Mouse (Mus musculus) A20 (cell line): ENCODE data around the gene Fam216b.

ENCODE experiments used
- DNase-seq: peaks from one replicate; pipeline ENCODE4 v3.0.0-alpha.2; 2011; ENCODE audit warnings: low read depth, low spot score

The Fam216b gene

GRCm38 (mm10) chr14:78088907-78089306, at the start of gene Fam216b:
TSS of gene Fam216b (minus strand) at chr14:78089007.
- DNase-seq: no peak

GRCm38 (mm10) chr14:78132368-78133052, 43.7 kb upstream of the Fam216b start:
- no peak for DNase-seq

- DNase-seq: no peak
Observed at GRCm38 (mm10) chr14:78126670-78127069, 37.9 kb upstream of the Fam216b start.

GRCm38 (mm10) chr14:78120286-78120685, 31.5 kb upstream of the Fam216b start:
- DNase-seq: no peak

- DNase-seq: no peak
Observed at GRCm38 (mm10) chr14:78119449-78120200, 30.8 kb upstream of the Fam216b start.

GRCm38 (mm10) chr14:78117671-78118070, 28.9 kb upstream of the Fam216b start:
- DNase-seq: no peak

- no peak for DNase-seq
Observed at GRCm38 (mm10) chr14:78117268-78117667, 28.5 kb upstream of the Fam216b start.

- no peak for DNase-seq
Observed at GRCm38 (mm10) chr14:78112466-78112865, 23.7 kb upstream of the Fam216b start.

- DNase-seq: no peak
Observed at GRCm38 (mm10) chr14:78110871-78111270, 22.1 kb upstream of the Fam216b start.

GRCm38 (mm10) chr14:78109419-78109818, 20.6 kb upstream of the Fam216b start:
- no peak for DNase-seq

- peak; percentile 1 for DNase-seq
Observed at GRCm38 (mm10) chr14:78108388-78108787, 19.6 kb upstream of the Fam216b start.

- DNase-seq: no peak
Observed at GRCm38 (mm10) chr14:78089591-78089990, 784 bp upstream of the Fam216b start.

- DNase-seq: no peak
Observed at GRCm38 (mm10) chr14:78083465-78083864, 5.3 kb downstream of the Fam216b start.

GRCm38 (mm10) chr14:78077508-78077907, 11.3 kb downstream of the Fam216b start:
- DNase-seq: no peak

- no peak for DNase-seq
Observed at GRCm38 (mm10) chr14:78065938-78066710, 22.7 kb downstream of the Fam216b start.

- no peak for DNase-seq
Observed at GRCm38 (mm10) chr14:78062484-78062883, 26.3 kb downstream of the Fam216b start.

- no peak for DNase-seq
Observed at GRCm38 (mm10) chr14:78060609-78060951, 28.2 kb downstream of the Fam216b start.

- DNase-seq: no peak
Observed at GRCm38 (mm10) chr14:78059878-78060608, 28.8 kb downstream of the Fam216b start.

- DNase-seq: no peak
Observed at GRCm38 (mm10) chr14:78057362-78057761, 31.4 kb downstream of the Fam216b start.

GRCm38 (mm10) chr14:78056371-78056770, 32.4 kb downstream of the Fam216b start:
- peak; percentile 30 for DNase-seq

- DNase-seq: no peak
Observed at GRCm38 (mm10) chr14:78048674-78049073, 40.1 kb downstream of the Fam216b start.

GRCm38 (mm10) chr14:78048258-78048657, 40.5 kb downstream of the Fam216b start:
- DNase-seq: no peak
